Mouse (Mus musculus) MEL (cell line): ENCODE results near the gene Ddn. TPM values are rescaled to one million over a fixed set of nuclear protein-coding genes. Genes with fewer than 3 reads are reported as not detected.

ENCODE experiments used
- DNase-seq: peaks from one replicate; pipeline ENCODE4 v3.0.0; 2011; ENCODE audit warnings: low read depth, low spot score
- H3K27ac ChIP-seq: 2 replicates; pipeline ENCODE4 v1.5.1; 2012; ENCODE audit warnings: low read depth, mild to moderate bottlenecking, control low read depth, low read length, moderate library complexity; ENCODE audit not compliant: control insufficient read depth
- H3K27me3 ChIP-seq, 2 experiments: fragments of 150-350 bp in 1 of 2; sonication (generic) in 1 of 2; 2 replicates each; pipeline ENCODE4 v1.6.1; 2012; ENCODE audit warnings: low read length in 2 of 2, mild to moderate bottlenecking in 2 of 2, improper control_type of control experiment in 1 of 2, moderate library complexity in 1 of 2; ENCODE audit not compliant: insufficient read depth in 2 of 2, control insufficient read depth in 1 of 2
- H3K36me3 ChIP-seq, 2 experiments: 2 replicates each; pipeline ENCODE4 v1.6.1; 2012 to 2014; ENCODE audit warnings: low read length in 2 of 2, improper control_type of control experiment in 1 of 2, inconsistent platforms in 1 of 2, mild to moderate bottlenecking in 1 of 2; ENCODE audit not compliant: insufficient read depth in 2 of 2, control insufficient read depth in 1 of 2
- H3K4me1 ChIP-seq, 2 experiments: fragments of 150-350 bp in 1 of 2; sonication (generic) in 1 of 2; 2 replicates each; pipeline ENCODE4 v1.6.1; 2012; ENCODE audit warnings: low read length in 2 of 2, improper control_type of control experiment in 1 of 2, mild to moderate bottlenecking in 1 of 2; ENCODE audit not compliant: insufficient read depth in 2 of 2, control insufficient read depth in 1 of 2
- H3K4me3 ChIP-seq, 2 experiments: fragments of 150-350 bp in 1 of 2; sonication (generic) in 1 of 2; 2 replicates each; pipeline ENCODE4 v1.5.1; 2012; ENCODE audit warnings: low read depth in 2 of 2, low read length in 2 of 2, mild to moderate bottlenecking in 2 of 2, moderate library complexity in 2 of 2, control low read depth in 1 of 2, improper control_type of control experiment in 1 of 2; ENCODE audit not compliant: control insufficient read depth in 1 of 2, insufficient read depth in 1 of 2
- H3K79me2 ChIP-seq: 2 replicates; pipeline ENCODE4 v1.6.1; 2012; ENCODE audit warnings: mild to moderate bottlenecking, low read length, moderate library complexity; ENCODE audit not compliant: control insufficient read depth, poor library complexity, insufficient read depth
- H3K9ac ChIP-seq: 2 replicates; pipeline ENCODE4 v1.6.1; 2012; ENCODE audit warnings: low read depth, mild to moderate bottlenecking, control low read depth, low read length, moderate library complexity; ENCODE audit not compliant: control insufficient read depth, poor library complexity, severe bottlenecking
- H3K9me3 ChIP-seq: fragments of 150-350 bp; sonication (generic); replicated peaks from 2 replicates; pipeline ENCODE4 v1.6.1; 2012; ENCODE audit warnings: mild to moderate bottlenecking, low read length, improper control_type of control experiment, moderate library complexity; ENCODE audit not compliant: insufficient read depth
- BHLHE40 ChIP-seq: IDR thresholded peaks from 2 replicates; pipeline ENCODE4 v1.6.1; 2012; ENCODE audit warnings: low read depth, mild to moderate bottlenecking, inconsistent platforms, low read length, improper control_type of control experiment, borderline replicate concordance
- CHD2 ChIP-seq: IDR thresholded peaks from 2 replicates; pipeline ENCODE4 v1.6.1; 2011; ENCODE audit warnings: low read length, improper control_type of control experiment
- E2F4 ChIP-seq: IDR thresholded peaks from 2 replicates; pipeline ENCODE4 v1.6.1; 2011; ENCODE audit warnings: low read depth, low read length, improper control_type of control experiment, borderline replicate concordance
- ELF1 ChIP-seq: IDR thresholded peaks from 2 replicates; pipeline ENCODE4 v1.6.1; 2014; ENCODE audit warnings: low read depth, mild to moderate bottlenecking, inconsistent platforms, low read length, improper control_type of control experiment, moderate library complexity
- ETS1 ChIP-seq: IDR thresholded peaks from 2 replicates; pipeline ENCODE4 v1.6.1; 2012; ENCODE audit warnings: low read depth, mild to moderate bottlenecking, inconsistent platforms, low read length, improper control_type of control experiment, moderate library complexity
- GABPA ChIP-seq: IDR thresholded peaks from 2 replicates; pipeline ENCODE4 v1.6.1; 2012; ENCODE audit warnings: low read depth, mild to moderate bottlenecking, inconsistent platforms, low read length, improper control_type of control experiment, moderate library complexity
- GATA1 ChIP-seq: IDR thresholded peaks from 2 replicates; pipeline ENCODE4 v1.6.1; 2011; ENCODE audit warnings: low read depth, low read length, improper control_type of control experiment
- MAZ ChIP-seq: IDR thresholded peaks from 2 replicates; pipeline ENCODE4 v1.6.1; 2012; ENCODE audit warnings: low read depth, mild to moderate bottlenecking, inconsistent platforms, low read length, improper control_type of control experiment
- NRF1 ChIP-seq: IDR thresholded peaks from 2 replicates; pipeline ENCODE4 v1.6.1; 2014; ENCODE audit warnings: low read depth, mild to moderate bottlenecking, inconsistent platforms, low read length, improper control_type of control experiment, moderate library complexity; ENCODE audit not compliant: poor library complexity, insufficient read depth, severe bottlenecking
- POLR2AphosphoS5 ChIP-seq: IDR thresholded peaks from 2 replicates; pipeline ENCODE4 v1.6.1; 2012; ENCODE audit warnings: low read depth, borderline replicate concordance, mild to moderate bottlenecking, inconsistent platforms, low read length, moderate library complexity, mixed read lengths
- RCOR1 ChIP-seq: IDR thresholded peaks from 2 replicates; pipeline ENCODE4 v1.6.1; 2012; ENCODE audit warnings: low read depth, mild to moderate bottlenecking, inconsistent platforms, low read length, improper control_type of control experiment
- TAL1 ChIP-seq: IDR thresholded peaks from 2 replicates; pipeline ENCODE4 v1.6.1; 2012; ENCODE audit warnings: mild to moderate bottlenecking, inconsistent platforms, low read length, moderate library complexity, mixed read lengths
- UBTF ChIP-seq: IDR thresholded peaks from 2 replicates; pipeline ENCODE4 v1.6.1; 2012; ENCODE audit warnings: low read depth, mild to moderate bottlenecking, inconsistent platforms, low read length, improper control_type of control experiment, moderate library complexity, borderline replicate concordance; ENCODE audit not compliant: insufficient read depth
- USF1 ChIP-seq: IDR thresholded peaks from 2 replicates; pipeline ENCODE4 v1.6.1; 2014; ENCODE audit warnings: low read depth, mild to moderate bottlenecking, inconsistent platforms, low read length, improper control_type of control experiment, moderate library complexity
- USF2 ChIP-seq, 2 experiments: IDR thresholded peaks; 2 replicates each; pipeline ENCODE4 v1.6.1; 2011 to 2012; ENCODE audit warnings: improper control_type of control experiment in 2 of 2, low read length in 2 of 2, borderline replicate concordance in 1 of 2, inconsistent platforms in 1 of 2, low read depth in 1 of 2, mild to moderate bottlenecking in 1 of 2; ENCODE audit not compliant: insufficient read depth in 1 of 2
- ZKSCAN1 ChIP-seq: IDR thresholded peaks from 2 replicates; pipeline ENCODE4 v1.6.1; 2012; ENCODE audit warnings: low read depth, mild to moderate bottlenecking, inconsistent platforms, low read length, improper control_type of control experiment, moderate library complexity
- polyA plus RNA-seq, 2 experiments: library from polyadenylated mRNA; stranded (reverse) in 1 of 2; unstranded in 1 of 2; fragments of >175 nt in 1 of 2; fragments of >200 nt in 1 of 2; gene quantifications; 2 replicates each; pipeline versions ENCODE4 v1.2.1 to v1.2.4; 2012; ENCODE audit warnings: low replicate concordance in 2 of 2, low read depth in 1 of 2; ENCODE audit not compliant: insufficient read length in 2 of 2, insufficient read depth in 1 of 2, missing spikeins in 1 of 2
- total RNA-seq: library from RNA; depleted of rRNA; stranded (reverse); fragments of 300-350 nt; gene quantifications from 2 replicates; pipeline ENCODE4 v1.2.3, GENCODE M21; 2012

Gene Ddn
- total and polyA plus RNA-seq, 3 experiments: 4.0 to 4.2 TPM; not detected in 1

DNA sequence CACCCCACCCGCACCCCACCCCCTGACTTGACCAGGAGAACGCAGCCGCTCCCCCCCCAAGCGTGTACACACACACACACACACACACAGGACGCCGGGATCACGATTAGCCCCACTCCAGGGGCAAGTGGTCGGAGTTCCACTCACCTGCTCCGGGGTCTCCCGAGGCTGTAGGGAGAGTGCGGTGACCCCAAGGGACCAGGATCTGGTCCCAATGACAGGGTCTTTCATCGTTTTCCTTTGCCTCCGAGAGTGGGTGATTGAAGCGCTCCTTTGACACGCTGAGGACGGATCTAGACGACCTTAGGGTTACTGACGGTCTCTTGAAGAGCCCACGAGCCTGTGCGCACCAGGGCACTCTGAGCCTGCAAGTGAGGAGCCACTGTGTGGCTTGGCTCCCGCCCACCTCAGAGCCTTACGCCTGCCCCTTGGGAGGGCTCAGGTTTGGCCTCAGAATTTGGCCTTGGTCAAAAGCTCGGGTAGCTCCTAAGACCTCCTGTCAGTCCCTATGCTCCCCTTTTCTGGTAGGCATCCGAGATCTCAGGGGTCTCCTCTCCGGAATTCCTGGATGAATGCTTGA, 31.0 kb downstream of the Ddn start:
- no peaks in the 10 kb centered on the region; a peak in 1 of 4 replicates for H3K4me1 ChIP-seq
- H3K4me3 ChIP-seq: no peak overlapping the region
- no peaks in the 10 kb centered on the region for H3K27me3 ChIP-seq
- H3K27ac ChIP-seq: no peak overlapping the region
- no peak for DNase-seq
- no peaks in the 10 kb centered on the region for H3K9me3 ChIP-seq
- H3K36me3 ChIP-seq: peaks cover 0 to 4% of the 10 kb centered on the region in 2 experiments; a peak in 2 of 4 replicates
- TF ChIP-seq CHD2 (no peak), ELF1 (no peak), BHLHE40 (no peak), ETS1 (no peak), TAL1 (no peak), MAZ (no peak), USF2 (IDR thresholded peaks at IDR 0.05; ENCODE audit: borderline replicate concordance in 1 of 2, insufficient read depth in 1 of 2, low read depth in 1 of 2, low read length in 2 of 2) (no peak)
- H3K79me2 ChIP-seq: no peaks in the 10 kb centered on the region
- H3K9ac ChIP-seq: no peak overlapping the region

DNA sequence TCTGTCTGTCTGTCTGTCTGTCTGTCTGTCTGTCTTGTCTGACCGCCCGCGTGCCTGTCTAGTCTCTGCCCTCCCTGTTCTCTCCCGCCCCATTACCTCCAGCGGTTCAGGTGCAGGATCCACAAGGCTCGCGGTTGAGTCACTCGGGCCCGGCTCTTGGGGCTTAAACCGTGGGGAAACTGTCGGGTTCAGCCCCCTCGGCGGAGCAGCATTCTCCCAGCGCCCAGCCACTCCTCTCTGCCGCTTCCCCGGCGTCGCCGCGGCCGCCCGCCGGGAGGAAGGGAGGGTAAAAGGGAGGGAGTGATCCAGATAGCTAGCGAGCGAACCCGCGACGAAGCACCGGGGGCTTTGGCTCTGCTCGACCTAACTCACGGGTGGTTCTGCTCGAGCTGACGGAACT, 31.5 kb downstream of the Ddn start, which contains the start of gene Wnt10b:
Gene Wnt10b (minus strand): TSS at position 389 of the 400 bp plus-strand sequence.
- no peak for DNase-seq
- Histone ChIP-seq H3K4me3 (no peak within 1 kb of the TSS), H3K36me3 (peaks cover 0 to 5% of the 10 kb centered on the region in 2 experiments; a peak in 2 of 4 replicates), H3K4me1 (no peaks in the 10 kb centered on the region), H3K27me3 (no peaks in the 10 kb centered on the region), H3K79me2 (no peaks in the 10 kb centered on the region), H3K9ac (no peak within 1 kb of the TSS), H3K9me3 (no peaks in the 10 kb centered on the region), H3K27ac (no peak within 1 kb of the TSS)
- TF ChIP-seq RCOR1 (no peak), GATA1 (no peak), USF2 (IDR thresholded peaks at IDR 0.05; ENCODE audit: borderline replicate concordance in 1 of 2, insufficient read depth in 1 of 2, low read depth in 1 of 2, low read length in 2 of 2) (no peak), E2F4 (no peak), MAZ (no peak), ETS1 (no peak), USF1 (no peak), CHD2 (no peak), ZKSCAN1 (no peak)

DNA sequence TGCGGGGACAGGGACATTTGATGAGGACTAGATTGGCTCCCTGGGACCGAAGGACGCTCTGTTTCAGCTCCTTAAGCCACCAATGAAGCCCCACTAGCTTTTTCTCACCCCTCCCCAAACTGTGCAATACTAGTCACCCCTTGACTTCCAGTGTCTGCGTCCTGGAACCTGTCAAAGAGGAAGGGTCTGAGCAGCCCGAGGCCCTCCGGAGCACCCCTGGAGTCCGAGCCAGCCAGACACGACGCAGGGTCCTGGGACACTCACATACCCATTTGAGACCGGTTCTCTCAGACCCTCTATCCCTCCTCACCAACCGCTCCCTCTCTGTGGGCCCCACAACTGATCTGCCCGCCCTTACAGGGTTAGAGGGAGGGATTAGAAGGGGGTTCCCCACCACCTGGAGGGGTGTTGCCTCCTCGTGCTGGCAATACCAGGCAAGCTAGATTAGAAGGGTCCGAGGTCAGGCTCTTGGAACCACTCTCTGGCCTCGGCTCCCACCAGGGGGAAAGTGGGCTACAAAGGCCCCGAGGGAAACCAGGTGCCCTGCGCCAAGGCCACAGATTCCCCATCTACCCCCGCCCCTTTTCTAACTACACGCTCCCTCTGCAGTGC, 32.2 kb downstream of the Ddn start:
- no peak for DNase-seq
- no peaks in the 10 kb centered on the region for H3K9me3 ChIP-seq
- no peaks in the 10 kb centered on the region; the same call in 1 of the 2 replicates for H3K79me2 ChIP-seq
- no peak overlapping the region for H3K27ac ChIP-seq
- H3K36me3 ChIP-seq: peaks cover 0 to 5% of the 10 kb centered on the region in 2 experiments; a peak in 2 of 4 replicates
- no peak overlapping the region for H3K9ac ChIP-seq
- H3K4me1 ChIP-seq: no peaks in the 10 kb centered on the region; a peak in 1 of 4 replicates
- TF ChIP-seq NRF1 (no peak), GABPA (no peak), UBTF (no peak), POLR2AphosphoS5 (no peak)
- no peaks in the 10 kb centered on the region for H3K27me3 ChIP-seq
- no peak overlapping the region for H3K4me3 ChIP-seq
